Mouse (Mus musculus): ENCODE measurements around the gene Tnfaip8l2. TPM values are rescaled to one million over a fixed set of nuclear protein-coding genes. Genes with fewer than 3 reads are reported as not detected.
"Not testable (repeated sequence)": the region's sequence is repeated elsewhere in the genome, so short reads cannot be mapped to it uniquely, and the experiment has no call there.

The Tnfaip8l2 gene
- total RNA-seq, 2 experiments from 2014 or later: 2.3 to 3.0 TPM

- no peak for DNase-seq (ENCODE audit: low spot score in 2 of 2)
Measured at GRCm38 (mm10) chr3:95121580-95121979, 20.6 kb downstream of the Tnfaip8l2 start.

GRCm38 (mm10) chr3:95117751-95118150 lies 24.4 kb downstream of the Tnfaip8l2 start:
- DNase-seq (ENCODE audit: low spot score in 2 of 2): no peak

GRCm38 (mm10) chr3:95112760-95113159 lies 29.4 kb downstream of the Tnfaip8l2 start:
- no peak for DNase-seq (ENCODE audit: low spot score in 2 of 2)

GRCm38 (mm10) chr3:95110911-95111726 lies 31.0 kb downstream of the Tnfaip8l2 start, which contains the start of gene Vps72:
Gene Vps72 (plus strand): TSS chr3:95111022.
- peak; percentile 89 to 93 for DNase-seq (ENCODE audit: low spot score in 2 of 2)

- no peak for DNase-seq (ENCODE audit: low spot score in 2 of 2)
Measured at GRCm38 (mm10) chr3:95107898-95108297, 34.3 kb downstream of the Tnfaip8l2 start.

GRCm38 (mm10) chr3:95107308-95107707 lies 34.9 kb downstream of the Tnfaip8l2 start:
- not testable (repeated sequence) for DNase-seq (ENCODE audit: low spot score in 2 of 2)

- DNase-seq (ENCODE audit: low spot score in 2 of 2): peak; percentile 96 to 99
Measured at GRCm38 (mm10) chr3:95106338-95107117, 35.6 kb downstream of the Tnfaip8l2 start, which contains the start of gene Pip5k1a. Gene Pip5k1a (minus strand): TSS chr3:95106930.

- no peak for DNase-seq (ENCODE audit: low spot score in 2 of 2)
Measured at GRCm38 (mm10) chr3:95105586-95106337, 36.4 kb downstream of the Tnfaip8l2 start.

GRCm38 (mm10) chr3:95105121-95105520 lies 37.0 kb downstream of the Tnfaip8l2 start:
- DNase-seq (ENCODE audit: low spot score in 2 of 2): peak in 1 of 2 experiments; percentile 55

- no peak for DNase-seq (ENCODE audit: low spot score in 2 of 2)
Measured at GRCm38 (mm10) chr3:95100854-95101253, 41.3 kb downstream of the Tnfaip8l2 start.

Small RNA genes within 50 kb of the gene (microRNA-seq; reads per million reads assigned to microRNA genes)
- 0 reads per million in 2 experiments for gene Mir8099-1

Other genes with a start within 250 kb of the Tnfaip8l2 start
- 1 to 10 TPM; 7.2 to 7.6 TPM for gene Selenbp1, start 209.3 kb downstream of the Tnfaip8l2 start, total RNA-seq (2021)
- 10 to 100 TPM; 19.8 to 23.4 TPM for gene Rfx5, start 188.3 kb downstream of the Tnfaip8l2 start, total RNA-seq (2021)
- 10 to 100 TPM; 52.3 to 54.4 TPM for gene Pi4kb, start 167.6 kb downstream of the Tnfaip8l2 start, total RNA-seq (2021)
- 10 to 100 TPM; 26.6 to 28.6 TPM for gene Zfp687, start 126.9 kb downstream of the Tnfaip8l2 start, total RNA-seq (2021)
- gene Psmd4, start 99.7 kb downstream of the Tnfaip8l2 start, total RNA-seq (2021): 100 to 1,000 TPM; 155 TPM
- gene Pip5k1a, start 35.4 kb downstream of the Tnfaip8l2 start, total RNA-seq (2021): 10 to 100 TPM; 46.3 to 51.5 TPM
- 10 to 100 TPM; 40.8 to 45.3 TPM for gene Vps72, start 31.3 kb downstream of the Tnfaip8l2 start, total RNA-seq (2021)
- 1 to 10 TPM in 1 of 2 experiments, under 1 TPM in 1; 0.83 to 1.5 TPM for gene Tmod4, start 17.9 kb downstream of the Tnfaip8l2 start, total RNA-seq (2021)
- gene Scnm1, start 8.3 kb downstream of the Tnfaip8l2 start, total RNA-seq (2021): 10 to 100 TPM; 39.6 to 41.2 TPM
- 10 to 100 TPM; 22.5 to 22.8 TPM for gene Lysmd1, start 8.3 kb downstream of the Tnfaip8l2 start, total RNA-seq (2021)
- 10 to 100 TPM; 48.6 to 52.6 TPM for gene Sema6c, start 18.1 kb upstream of the Tnfaip8l2 start, total RNA-seq (2021)
- gene Gabpb2, start 75.6 kb upstream of the Tnfaip8l2 start, total RNA-seq (2021): 10 to 100 TPM; 10.5 to 11.8 TPM
- 10 to 100 TPM; 85.9 to 87.3 TPM for gene Cdc42se1, start 86.4 kb upstream of the Tnfaip8l2 start, total RNA-seq (2021)
- 100 to 1,000 TPM; 496 to 516 TPM for gene Mllt11, start 89.8 kb upstream of the Tnfaip8l2 start, total RNA-seq (2021)
- gene Gm128, start 99.2 kb upstream of the Tnfaip8l2 start, total RNA-seq (2021): not detected
- gene Bnipl, start 108.8 kb upstream of the Tnfaip8l2 start, total RNA-seq (2021): under 1 TPM in 1 of 2 experiments, not detected in 1; 0.46 TPM
- 10 to 100 TPM; 26.2 to 28.5 TPM for gene Mindy1, start 139.0 kb upstream of the Tnfaip8l2 start, total RNA-seq (2021)
- 10 to 100 TPM; 26.8 to 26.9 TPM for gene Prune1, start 139.7 kb upstream of the Tnfaip8l2 start, total RNA-seq (2021)
- under 1 TPM; 0.51 to 0.95 TPM for gene Anxa9, start 164.8 kb upstream of the Tnfaip8l2 start, total RNA-seq (2021)
- gene Cers2, start 172.4 kb upstream of the Tnfaip8l2 start, total RNA-seq (2021): 10 to 100 TPM; 60.8 to 62.0 TPM
- 10 to 100 TPM; 40.7 to 40.8 TPM for gene Setdb1, start 214.8 kb upstream of the Tnfaip8l2 start, total RNA-seq (2021)